Mouse (Mus musculus): ENCODE results near the gene Dppa2. TPM values are rescaled to one million over a fixed set of nuclear protein-coding genes. Genes with fewer than 3 reads are reported as not detected.

Gene Dppa2
- polyA plus RNA-seq, 1 experiment from 2014 or later, result not detected

- no peaks in the 10 kb centered on the region for H3K4me1 ChIP-seq
- DNase-seq (ENCODE audit: low spot score), result no peak
- no peaks in the 10 kb centered on the region for H3K9me3 ChIP-seq (replicated peaks)
- no peaks in the 10 kb centered on the region for H3K27me3 ChIP-seq (ENCODE audit: low read depth, poor library complexity, severe bottlenecking)
- H3K36me3 ChIP-seq, result no peaks in the 10 kb centered on the region
- 91% methylated on average over 1 of the region's 1 CpGs for WGBS
- no peak overlapping the region for H3K27ac ChIP-seq (replicated peaks)
- H3K4me3 ChIP-seq, result no peak overlapping the region
These were observed 52.7 kb downstream of the Dppa2 start for GRCm38 (mm10) chr16:48356417-48356816.

DNA sequence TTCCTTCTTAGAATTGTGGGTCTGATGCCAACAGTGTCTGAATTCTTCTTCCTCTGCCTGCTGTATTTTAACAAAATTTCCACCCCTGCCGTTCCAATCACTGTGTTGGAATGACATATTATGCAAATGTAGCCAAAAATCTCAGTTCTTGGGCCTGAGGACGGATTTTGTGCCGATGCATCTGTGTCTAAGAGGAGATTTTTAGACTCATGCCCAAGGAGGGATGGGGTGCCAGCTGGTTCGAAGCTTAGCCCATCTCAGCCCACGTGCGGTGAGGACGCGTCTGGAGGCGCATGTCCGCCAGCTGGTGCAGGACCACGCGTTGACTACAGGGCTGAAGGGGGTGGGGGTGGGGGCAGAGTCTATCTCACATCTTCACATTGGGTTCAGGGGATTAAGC, 57.2 kb downstream of the Dppa2 start:
- DNase-seq (ENCODE audit: low spot score), result no peak
- H3K27ac ChIP-seq (replicated peaks), result no peak overlapping the region
- 94% methylated on average over 12 of the region's 12 CpGs for WGBS
- no peaks in the 10 kb centered on the region for H3K9me3 ChIP-seq (replicated peaks)
- no peak overlapping the region for H3K4me3 ChIP-seq
- H3K27me3 ChIP-seq (ENCODE audit: low read depth, poor library complexity, severe bottlenecking), result no peaks in the 10 kb centered on the region
- no peaks in the 10 kb centered on the region for H3K36me3 ChIP-seq
- H3K4me1 ChIP-seq, result no peaks in the 10 kb centered on the region

GRCm38 (mm10) chr16:48366801-48367200, 63.1 kb downstream of the Dppa2 start:
- DNase-seq (ENCODE audit: low spot score), result no peak
- no peaks in the 10 kb centered on the region for H3K4me1 ChIP-seq
- H3K4me3 ChIP-seq, result no peak overlapping the region
- 0 out of 2 replicates have a peak, but pooled peaks cover 2% of the 10 kb centered on the region for H3K9me3 ChIP-seq (replicated peaks)
- H3K27me3 ChIP-seq (ENCODE audit: low read depth, poor library complexity, severe bottlenecking), result no peaks in the 10 kb centered on the region
- no peak overlapping the region for H3K27ac ChIP-seq (replicated peaks)
- H3K36me3 ChIP-seq, result no peaks in the 10 kb centered on the region
- WGBS, result 86% methylated on average over 5 of the region's 5 CpGs

GRCm38 (mm10) chr16:48368096-48368495, 64.4 kb downstream of the Dppa2 start:
- 96% methylated on average over 2 of the region's 2 CpGs for WGBS
- Histone ChIP-seq H3K36me3 (no peaks in the 10 kb centered on the region), H3K9me3 (replicated peaks) (0 out of 2 replicates have a peak, but pooled peaks cover 2% of the 10 kb centered on the region), H3K4me3 (no peak overlapping the region), H3K4me1 (no peaks in the 10 kb centered on the region), H3K27me3 (ENCODE audit: low read depth, poor library complexity, severe bottlenecking) (no peaks in the 10 kb centered on the region), H3K27ac (replicated peaks) (no peak overlapping the region)
- no peak for DNase-seq (ENCODE audit: low spot score)

Other genes starting within 250 kb of the Dppa2 start
- gene Dppa4, start 20.2 kb upstream of the Dppa2 start, polyA plus RNA-seq (2016; fragmentation: Nextera tagmentation; extraction: Ambion mirVana), result not detected in 2 replicates
- gene Gm5485, start 108.5 kb downstream of the Dppa2 start, polyA plus RNA-seq (2016; fragmentation: Nextera tagmentation; extraction: Ambion mirVana), result not detected in 2 replicates
- 0.07 TPM in 1 of 2 replicates, not detected in the other for gene Morc1, start 127.3 kb downstream of the Dppa2 start, polyA plus RNA-seq (2016; fragmentation: Nextera tagmentation; extraction: Ambion mirVana)

All from midbrain, embryonic 10.5 days (tissue).